Mouse (Mus musculus) stomach, postnatal 0 days (tissue): ENCODE data around the gene Sox13.

Experiments
- CTCF ChIP-seq: IDR thresholded peaks from 2 replicates; pipeline ENCODE4 v1.5.1; 2016; ENCODE audit warnings: antibody characterized with exemption, low read depth, mild to moderate bottlenecking, moderate library complexity
- EP300 ChIP-seq: optimal IDR thresholded peaks from 2 replicates; pipeline ENCODE3; 2016; ENCODE audit warnings: antibody characterized with exemption

DNA sequence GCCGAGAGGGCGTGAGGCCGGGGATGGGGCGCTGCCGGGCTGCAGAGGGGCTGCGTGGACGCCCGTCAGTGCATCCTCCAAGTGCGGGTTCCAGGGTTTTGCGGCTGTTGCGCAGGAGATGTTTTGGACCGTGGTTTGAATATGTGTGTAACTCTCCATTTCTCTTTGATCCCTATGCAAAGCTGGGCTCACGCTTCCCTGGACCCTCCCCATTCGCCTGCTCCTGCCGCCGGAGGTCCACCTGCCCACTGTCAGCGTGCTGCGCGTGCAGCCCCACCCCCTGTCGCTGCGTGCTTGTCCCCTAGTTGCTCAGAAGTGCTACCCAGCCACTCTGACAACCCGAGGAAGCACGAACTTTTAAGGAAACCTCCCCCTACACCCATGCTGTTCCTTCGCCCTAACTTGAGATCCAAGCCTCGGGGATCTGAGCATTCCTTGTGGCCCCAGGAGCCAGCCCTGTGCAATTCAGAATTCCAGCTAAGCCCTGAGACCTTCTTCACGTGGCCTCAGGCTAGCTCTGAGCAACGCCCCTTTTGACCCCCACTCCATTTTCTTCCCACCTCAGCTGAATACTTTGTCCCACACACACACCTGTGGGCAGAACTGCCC lies 60.1 kb downstream of the Sox13 start:
- no peak for TF ChIP-seq EP300
- no peak for TF ChIP-seq CTCF
